Mouse (Mus musculus): ENCODE data around the gene Rpl39. TPM values are rescaled to one million over a fixed set of nuclear protein-coding genes. Genes with fewer than 3 reads are reported as not detected.

Rpl39 gene
- polyA plus RNA-seq (2014; fragmentation: Nextera tagmentation; extraction: Ambion mirVana) = 316 and 433 TPM in 2 replicates

- Histone ChIP-seq H3K4me2 (ENCODE audit: low read length) (peak within 1 kb of the TSS; percentile 66), H3K27me3 (replicated peaks; ENCODE audit: control insufficient read depth, insufficient read depth, low read length) (no peaks in the 10 kb centered on the region), H3K27ac (ENCODE audit: low read depth, low read length) (peak within 1 kb of the TSS; percentile 79; the same call in 1 of the 2 replicates), H3K9ac (ENCODE audit: low read length) (peak within 1 kb of the TSS; percentile 81), H3K4me3 (ENCODE audit: low read depth, low read length) (peak within 1 kb of the TSS; percentile 51), H3K9me3 (replicated peaks; ENCODE audit: control insufficient read depth, low read length) (no peaks in the 10 kb centered on the region), H3K4me1 (ENCODE audit: control insufficient read depth, insufficient read depth, low read length) (no peaks in the 10 kb centered on the region), H3K36me3 (ENCODE audit: control insufficient read depth, insufficient read depth, low read length) (peaks cover 15% of the 10 kb centered on the region)
- ATAC-seq (peak; percentile 95), DNase-seq (ENCODE audit: low spot score) (peak; percentile 94)
- 21% methylated on average over 38 of the region's 38 CpGs for WGBS
Measured at GRCm38 (mm10) chrX:37084927-37085660, at the start of gene Rpl39. Gene Rpl39, minus strand, starts transcription at chrX:37085402.

- peak within 1 kb of the TSS; percentile 57 for H3K4me3 ChIP-seq (ENCODE audit: low read depth, low read length)
- no peaks in the 10 kb centered on the region for H3K9me3 ChIP-seq (replicated peaks; ENCODE audit: control insufficient read depth, low read length)
- peak within 1 kb of the TSS; percentile 58 for H3K4me2 ChIP-seq (ENCODE audit: low read length)
- no peaks in the 10 kb centered on the region for H3K27me3 ChIP-seq (replicated peaks; ENCODE audit: control insufficient read depth, insufficient read depth, low read length)
- 24% methylated on average over 56 of the region's 58 CpGs for WGBS
- peak within 1 kb of the TSS; percentile 71 for H3K9ac ChIP-seq (ENCODE audit: low read length)
- no peaks in the 10 kb centered on the region; the same call in 1 of the 2 replicates for H3K36me3 ChIP-seq (ENCODE audit: control insufficient read depth, insufficient read depth, low read length)
- peak; percentile 93 for ATAC-seq
- DNase-seq (ENCODE audit: low spot score) = peak; percentile 86
- no peaks in the 10 kb centered on the region; the same call in 1 of the 2 replicates for H3K4me1 ChIP-seq (ENCODE audit: control insufficient read depth, insufficient read depth, low read length)
- peak within 1 kb of the TSS; percentile 60; the same call in 1 of the 2 replicates for H3K27ac ChIP-seq (ENCODE audit: low read depth, low read length)
Measured at GRCm38 (mm10) chrX:37126671-37127358, 41.6 kb upstream of the Rpl39 start, which contains the start of gene Nkap. Gene Nkap, plus strand, starts transcription at chrX:37126795.

- no peak overlapping the region for H3K9ac ChIP-seq (ENCODE audit: low read length)
- ATAC-seq = no peak
- DNase-seq (ENCODE audit: low spot score) = no peak
- no peaks in the 10 kb centered on the region for H3K27me3 ChIP-seq (replicated peaks; ENCODE audit: control insufficient read depth, insufficient read depth, low read length)
- WGBS = 93% methylated on average over 7 of the region's 7 CpGs
- no peaks in the 10 kb centered on the region for H3K9me3 ChIP-seq (replicated peaks; ENCODE audit: control insufficient read depth, low read length)
- no peaks in the 10 kb centered on the region for H3K36me3 ChIP-seq (ENCODE audit: control insufficient read depth, insufficient read depth, low read length)
- no peak overlapping the region for H3K4me2 ChIP-seq (ENCODE audit: low read length)
- no peaks in the 10 kb centered on the region; the same call in 1 of the 2 replicates for H3K4me1 ChIP-seq (ENCODE audit: control insufficient read depth, insufficient read depth, low read length)
- no peak overlapping the region for H3K27ac ChIP-seq (ENCODE audit: low read depth, low read length)
- H3K4me3 ChIP-seq (ENCODE audit: low read depth, low read length) = no peak overlapping the region
Measured at GRCm38 (mm10) chrX:37125511-37125910, 40.3 kb upstream of the Rpl39 start.

DNA sequence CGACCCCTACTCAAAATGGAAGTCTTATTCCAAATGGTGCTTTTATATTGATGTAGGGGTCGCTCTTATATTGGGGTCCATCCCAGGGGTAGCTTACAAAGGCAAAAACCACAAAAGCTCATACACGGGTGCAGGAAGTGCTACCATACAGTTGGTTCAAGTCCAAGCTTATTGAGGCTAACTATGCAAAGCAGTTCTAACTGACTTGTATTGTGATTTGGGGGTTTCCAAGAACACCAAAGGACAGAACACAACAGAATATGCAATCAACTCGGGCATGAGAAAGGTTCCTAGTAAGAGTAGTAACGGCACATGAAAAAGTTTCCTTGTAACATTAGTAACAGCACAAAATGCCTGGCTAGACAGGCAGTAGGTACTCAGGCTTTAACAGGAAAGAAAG lies 35.0 kb upstream of the Rpl39 start:
- Histone ChIP-seq H3K27ac (ENCODE audit: low read depth, low read length) (no peak overlapping the region), H3K9ac (ENCODE audit: low read length) (no peak overlapping the region), H3K27me3 (replicated peaks; ENCODE audit: control insufficient read depth, insufficient read depth, low read length) (no peaks in the 10 kb centered on the region), H3K4me3 (ENCODE audit: low read depth, low read length) (no peak overlapping the region), H3K9me3 (replicated peaks; ENCODE audit: control insufficient read depth, low read length) (no peaks in the 10 kb centered on the region), H3K4me2 (ENCODE audit: low read length) (no peak overlapping the region), H3K36me3 (ENCODE audit: control insufficient read depth, insufficient read depth, low read length) (no peaks in the 10 kb centered on the region), H3K4me1 (ENCODE audit: control insufficient read depth, insufficient read depth, low read length) (no peaks in the 10 kb centered on the region)
- ATAC-seq (no peak), DNase-seq (ENCODE audit: low spot score) (no peak)
- WGBS = 67% methylated on average over 5 of the region's 5 CpGs

- WGBS = 58% methylated on average over 3 of the region's 3 CpGs
- H3K4me3 ChIP-seq (ENCODE audit: low read depth, low read length) = no peak overlapping the region
- no peaks in the 10 kb centered on the region for H3K9me3 ChIP-seq (replicated peaks; ENCODE audit: control insufficient read depth, low read length)
- H3K9ac ChIP-seq (ENCODE audit: low read length) = no peak overlapping the region
- no peaks in the 10 kb centered on the region for H3K36me3 ChIP-seq (ENCODE audit: control insufficient read depth, insufficient read depth, low read length)
- no peak overlapping the region for H3K4me2 ChIP-seq (ENCODE audit: low read length)
- H3K27ac ChIP-seq (ENCODE audit: low read depth, low read length) = no peak overlapping the region
- H3K27me3 ChIP-seq (replicated peaks; ENCODE audit: control insufficient read depth, insufficient read depth, low read length) = no peaks in the 10 kb centered on the region
- DNase-seq (ENCODE audit: low spot score) (no peak), ATAC-seq (no peak)
- no peaks in the 10 kb centered on the region for H3K4me1 ChIP-seq (ENCODE audit: control insufficient read depth, insufficient read depth, low read length)
Measured at GRCm38 (mm10) chrX:37119585-37119984, 34.4 kb upstream of the Rpl39 start.

- no peak overlapping the region for H3K27ac ChIP-seq (ENCODE audit: low read depth, low read length)
- H3K9ac ChIP-seq (ENCODE audit: low read length) = no peak overlapping the region
- H3K27me3 ChIP-seq (replicated peaks; ENCODE audit: control insufficient read depth, insufficient read depth, low read length) = no peaks in the 10 kb centered on the region
- ATAC-seq = no peak
- WGBS = 80% methylated on average over 1 of the region's 5 CpGs
- no peak for DNase-seq (ENCODE audit: low spot score)
- H3K4me1 ChIP-seq (ENCODE audit: control insufficient read depth, insufficient read depth, low read length) = no peaks in the 10 kb centered on the region
- no peaks in the 10 kb centered on the region for H3K36me3 ChIP-seq (ENCODE audit: control insufficient read depth, insufficient read depth, low read length)
- H3K9me3 ChIP-seq (replicated peaks; ENCODE audit: control insufficient read depth, low read length) = no peaks in the 10 kb centered on the region
- no peak overlapping the region for H3K4me3 ChIP-seq (ENCODE audit: low read depth, low read length)
- no peak overlapping the region for H3K4me2 ChIP-seq (ENCODE audit: low read length)
Measured at GRCm38 (mm10) chrX:37117085-37117484, 31.9 kb upstream of the Rpl39 start.

GRCm38 (mm10) chrX:37110881-37111193 lies 25.6 kb upstream of the Rpl39 start:
- Histone ChIP-seq H3K4me3 (ENCODE audit: low read depth, low read length) (no peak overlapping the region), H3K27me3 (replicated peaks; ENCODE audit: control insufficient read depth, insufficient read depth, low read length) (no peaks in the 10 kb centered on the region), H3K9me3 (replicated peaks; ENCODE audit: control insufficient read depth, low read length) (no peaks in the 10 kb centered on the region), H3K36me3 (ENCODE audit: control insufficient read depth, insufficient read depth, low read length) (no peaks in the 10 kb centered on the region), H3K4me1 (ENCODE audit: control insufficient read depth, insufficient read depth, low read length) (no peaks in the 10 kb centered on the region), H3K4me2 (ENCODE audit: low read length) (no peak overlapping the region), H3K27ac (ENCODE audit: low read depth, low read length) (no peak overlapping the region), H3K9ac (ENCODE audit: low read length) (no peak overlapping the region)
- ATAC-seq = no peak
- no peak for DNase-seq (ENCODE audit: low spot score)
- 75% methylated on average over 4 of the region's 4 CpGs for WGBS

- peak; percentile 99 for ATAC-seq
- Histone ChIP-seq H3K4me3 (ENCODE audit: low read depth, low read length) (peak within 1 kb of the TSS; percentile 50), H3K27me3 (replicated peaks; ENCODE audit: control insufficient read depth, insufficient read depth, low read length) (no peaks in the 10 kb centered on the region), H3K27ac (ENCODE audit: low read depth, low read length) (peak within 1 kb of the TSS; percentile 74), H3K4me1 (ENCODE audit: control insufficient read depth, insufficient read depth, low read length) (no peaks in the 10 kb centered on the region), H3K9me3 (replicated peaks; ENCODE audit: control insufficient read depth, low read length) (no peaks in the 10 kb centered on the region), H3K36me3 (ENCODE audit: control insufficient read depth, insufficient read depth, low read length) (peaks cover 4% of the 10 kb centered on the region; the same call in 1 of the 2 replicates), H3K4me2 (ENCODE audit: low read length) (peak within 1 kb of the TSS; percentile 55), H3K9ac (ENCODE audit: low read length) (peak within 1 kb of the TSS; percentile 65)
- 34% methylated on average over 30 of the region's 30 CpGs for WGBS
- DNase-seq (ENCODE audit: low spot score) = peak; percentile 97
Measured at GRCm38 (mm10) chrX:37110193-37110880, 25.1 kb upstream of the Rpl39 start, which contains the start of gene Upf3b. Gene Upf3b, minus strand, starts transcription at chrX:37110322.

Data from forebrain, embryonic 14.5 days (tissue).